Mouse (Mus musculus): ENCODE results near the gene Pld2.

DNA sequence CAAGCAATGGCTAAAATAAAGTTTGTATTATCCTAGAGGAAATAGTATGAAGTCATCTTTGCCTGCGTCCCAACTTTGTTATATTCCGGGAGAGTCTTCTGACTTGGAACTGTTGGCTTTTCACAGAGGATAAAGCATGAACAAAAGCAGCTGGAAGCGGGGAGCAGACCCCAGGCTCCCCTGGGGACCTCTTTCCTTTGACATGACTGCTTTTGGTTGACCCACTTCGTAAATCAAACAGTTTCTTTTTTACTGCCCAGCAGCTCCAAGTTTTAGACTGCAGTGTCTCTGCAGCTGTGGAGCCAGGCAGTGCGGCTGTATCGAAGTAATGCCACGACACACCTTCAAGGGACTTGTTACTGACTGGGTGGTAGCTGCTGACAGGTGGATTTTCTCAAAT is 26.7 kb downstream of the Pld2 start:
- TF ChIP-seq POLR2A (IDR thresholded peaks at IDR 0.05; ENCODE audit: borderline replicate concordance, extremely low read depth, insufficient read depth, insufficient read length, poor library complexity, severe bottlenecking) (no peak), CTCF (IDR thresholded peaks at IDR 0.05; ENCODE audit: borderline replicate concordance, extremely low read depth, insufficient read depth, insufficient read length) (no peak)

Data from brain, embryonic 14.5 days (tissue).